Mouse (Mus musculus) thymus, adult 18-20 months (tissue): ENCODE data around the gene Car10.

Source experiments
- DNase-seq, 2 experiments: peaks; one replicate each; pipeline ENCODE4 v3.0.0; 2022; ENCODE audit warnings: mixed read lengths in 2 of 2

Car10 gene

DNA sequence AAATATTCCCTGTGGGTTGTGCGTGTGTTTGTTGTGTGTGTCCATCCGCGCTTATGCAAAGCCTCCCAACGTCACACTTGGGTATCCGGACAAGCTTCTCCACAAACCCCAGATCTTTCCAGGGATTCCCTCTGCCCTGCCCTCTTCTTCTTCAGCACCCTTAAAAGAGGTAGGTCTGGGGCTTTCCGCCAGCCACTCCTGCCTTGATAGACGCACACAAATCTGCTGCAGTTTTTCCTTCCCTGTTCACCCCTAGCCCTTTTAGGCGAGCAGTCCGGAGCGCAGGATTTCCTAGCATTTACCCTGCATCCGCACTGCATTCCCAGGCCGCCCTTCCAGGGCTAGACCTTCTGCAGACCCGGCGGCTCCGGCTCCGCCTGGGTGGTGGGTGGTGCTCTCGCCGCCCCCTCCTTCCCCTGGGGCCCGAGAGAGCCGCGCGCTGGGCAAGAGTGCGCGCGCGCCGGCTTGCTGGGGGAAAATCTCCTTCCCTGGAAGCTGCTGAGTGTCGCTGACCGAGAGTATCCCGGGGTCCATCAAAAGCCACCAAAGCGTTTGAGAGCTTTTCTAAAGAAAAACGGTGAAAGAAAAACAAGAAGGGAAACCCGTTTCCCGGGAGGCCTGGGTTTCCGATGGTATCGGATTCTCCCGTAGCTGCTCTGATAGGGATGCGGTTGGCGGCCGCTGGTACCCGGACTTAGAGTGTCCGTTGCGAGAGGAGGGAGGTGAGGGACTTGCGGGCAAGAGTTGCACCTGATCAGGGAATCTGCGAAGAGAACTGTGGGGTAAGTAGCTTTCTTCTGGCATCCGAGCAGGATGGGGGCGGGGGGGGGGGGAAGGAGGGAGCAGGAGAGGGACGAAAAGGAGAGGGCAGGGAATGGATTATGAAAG, at the start of gene Car10:
Gene Car10, plus strand, starts transcription at position 88 of the 888 bp plus-strand sequence.
- no peak for DNase-seq

GRCm38 (mm10) chr11:93065021-93065420, 32.8 kb upstream of the Car10 start:
- no peak for DNase-seq

GRCm38 (mm10) chr11:93065656-93066181, 32.1 kb upstream of the Car10 start:
- no peak for DNase-seq

DNA sequence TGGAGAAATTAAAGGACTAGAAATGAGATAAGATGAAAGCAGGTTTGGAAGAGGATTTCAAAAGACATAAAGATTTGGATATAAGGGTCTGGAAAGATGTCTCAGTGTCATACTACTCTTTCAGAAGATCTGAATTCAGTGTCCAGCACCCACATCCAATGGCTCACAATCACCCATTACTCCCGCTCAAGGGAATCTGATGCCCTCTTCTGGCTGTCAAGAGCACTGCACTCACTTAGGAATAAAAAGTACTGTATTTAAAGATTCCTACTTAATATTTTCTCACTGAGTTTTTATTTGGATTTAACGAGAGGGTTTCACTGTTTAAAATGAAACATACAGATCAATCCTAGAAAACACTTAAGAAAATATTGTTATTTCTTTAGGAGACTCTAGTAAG, 2.2 kb upstream of the Car10 start:
- no peak for DNase-seq

DNA sequence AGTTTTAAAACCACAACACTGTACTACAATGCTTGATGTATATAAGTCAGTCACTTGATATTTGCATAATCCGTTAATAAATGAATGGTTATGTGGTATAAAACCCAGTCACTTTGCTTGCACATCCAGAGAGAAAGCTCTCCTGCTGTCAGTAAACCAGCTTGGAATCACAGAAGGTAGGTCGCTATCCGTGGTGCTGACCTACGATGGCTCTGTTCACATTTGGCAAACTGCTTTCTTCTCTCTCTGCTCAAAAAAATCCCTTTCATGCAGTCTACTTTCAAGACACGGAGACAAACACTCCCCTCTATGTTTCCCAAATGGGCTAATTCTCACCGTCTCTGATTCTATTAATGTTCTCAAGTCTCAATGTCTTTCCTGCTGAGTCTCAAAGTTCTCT, 827 bp upstream of the Car10 start:
- no peak for DNase-seq

GRCm38 (mm10) chr11:93097431-93097851, 387 bp upstream of the Car10 start:
- no peak for DNase-seq

- DNase-seq, result no peak
Measured at GRCm38 (mm10) chr11:93098933-93099381, 1.1 kb downstream of the Car10 start.

GRCm38 (mm10) chr11:93099431-93100370, 1.9 kb downstream of the Car10 start:
- DNase-seq, result no peak

DNA sequence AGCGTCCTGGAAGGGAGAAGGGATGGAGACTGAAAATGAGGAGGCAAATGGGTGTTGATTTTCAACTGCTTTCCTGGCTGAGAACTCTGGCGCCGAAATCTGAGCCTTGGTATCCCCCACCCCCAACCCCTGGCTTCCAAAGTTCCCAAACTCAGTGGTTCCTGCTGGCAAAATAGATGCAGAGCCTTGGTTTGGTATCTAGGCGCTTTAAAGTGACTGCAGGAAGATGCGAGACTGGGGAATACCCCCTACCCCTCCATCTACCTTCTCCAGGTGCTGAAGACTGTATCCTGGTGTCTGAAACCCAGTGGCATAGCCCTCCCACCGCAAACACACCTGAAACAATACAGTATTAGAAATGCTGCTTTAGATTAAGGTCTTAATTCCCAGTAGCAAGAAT, 2.8 kb downstream of the Car10 start:
- no peak for DNase-seq

- DNase-seq, result no peak
Measured at GRCm38 (mm10) chr11:93101106-93101505, 3.3 kb downstream of the Car10 start.

DNA sequence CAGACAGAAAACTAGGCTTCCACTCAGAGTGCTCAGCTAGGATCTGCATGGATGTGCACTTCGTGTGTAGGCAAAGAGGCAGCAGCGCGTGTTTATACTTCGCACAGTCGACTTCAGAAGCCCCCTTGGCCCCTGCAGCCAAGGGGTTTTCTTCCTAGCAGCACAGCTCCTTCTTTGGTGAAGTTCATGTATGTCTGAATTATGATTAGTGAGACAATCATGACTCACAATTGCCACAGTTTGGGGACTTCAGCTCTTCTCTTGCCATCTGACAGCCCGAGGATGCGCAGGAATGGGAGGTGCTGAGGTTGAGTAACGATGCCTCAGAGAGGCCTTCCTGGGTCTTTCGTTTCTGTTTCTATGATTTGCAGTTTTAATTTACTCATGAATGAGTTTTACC, 4.5 kb downstream of the Car10 start:
- DNase-seq, result no peak

GRCm38 (mm10) chr11:93103101-93103815, 5.4 kb downstream of the Car10 start:
- no peak for DNase-seq

DNA sequence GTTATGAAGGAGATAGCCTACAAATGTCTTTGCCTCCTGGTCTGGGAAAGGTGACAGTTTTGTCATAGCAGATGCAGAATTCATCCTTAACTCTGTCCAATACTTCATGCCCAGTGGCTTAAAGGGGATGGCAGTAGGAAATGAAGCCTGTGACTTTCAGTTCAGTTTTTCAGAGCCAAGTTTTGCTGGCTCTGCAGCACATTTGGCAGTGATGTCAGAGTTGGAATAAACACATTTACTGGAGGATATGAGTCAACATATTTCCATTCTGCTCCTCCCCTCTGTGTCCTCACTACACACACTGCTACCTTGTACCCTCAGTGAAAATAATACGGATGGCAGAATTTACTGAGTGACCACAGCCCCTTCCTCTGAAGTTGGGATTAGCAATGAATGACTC, 11.6 kb downstream of the Car10 start:
- DNase-seq, result no peak

GRCm38 (mm10) chr11:93120766-93121415, 23.1 kb downstream of the Car10 start:
- no peak for DNase-seq

- DNase-seq, result no peak
Measured at GRCm38 (mm10) chr11:93123691-93124090, 25.9 kb downstream of the Car10 start.

DNA sequence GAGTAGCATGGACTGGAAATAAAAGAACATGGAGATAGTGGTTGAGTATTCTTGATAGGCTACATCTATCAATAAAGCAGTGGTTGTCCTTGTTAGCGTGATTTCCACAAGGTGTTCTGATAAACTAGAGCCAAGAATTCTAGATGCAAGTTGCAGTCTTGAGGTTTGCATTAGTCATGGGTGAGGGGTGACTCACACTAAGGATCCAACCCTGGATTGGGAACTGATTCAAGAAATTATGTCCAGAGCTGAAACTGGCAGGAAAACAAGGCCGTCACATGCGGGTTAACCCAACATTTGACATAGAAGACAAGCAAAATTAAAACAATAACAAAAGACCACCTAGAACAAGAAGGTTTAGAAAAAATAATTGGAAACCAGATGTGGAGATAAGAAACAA, 28.6 kb downstream of the Car10 start:
- DNase-seq, result no peak

GRCm38 (mm10) chr11:93128481-93128880, 30.7 kb downstream of the Car10 start:
- no peak for DNase-seq

DNA sequence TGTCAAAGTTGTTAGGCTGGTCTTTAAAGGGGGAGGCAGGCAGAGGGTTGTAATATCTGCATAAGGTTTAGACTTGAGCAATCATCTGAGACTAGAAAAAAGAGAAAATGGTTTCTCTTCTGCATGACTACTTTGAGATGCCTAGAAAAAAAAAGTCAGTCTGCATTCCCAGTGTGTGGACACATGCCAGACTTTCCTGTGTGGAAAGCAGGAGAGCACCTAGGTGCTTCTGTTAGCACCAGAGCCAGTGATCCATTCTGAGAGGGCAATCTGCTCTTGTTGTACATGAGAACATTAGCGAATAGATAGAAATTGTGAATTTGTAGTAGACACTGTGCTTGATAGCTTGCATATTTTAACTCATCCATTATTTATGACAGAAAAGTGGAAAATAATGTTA, 40.0 kb downstream of the Car10 start:
- DNase-seq, result no peak

- DNase-seq, result no peak
Measured at GRCm38 (mm10) chr11:93141727-93142126, 43.9 kb downstream of the Car10 start.

- DNase-seq, result no peak
Measured at GRCm38 (mm10) chr11:93144544-93144943, 46.7 kb downstream of the Car10 start.

- DNase-seq, result no peak
Measured at GRCm38 (mm10) chr11:93154910-93155309, 57.1 kb downstream of the Car10 start.

DNA sequence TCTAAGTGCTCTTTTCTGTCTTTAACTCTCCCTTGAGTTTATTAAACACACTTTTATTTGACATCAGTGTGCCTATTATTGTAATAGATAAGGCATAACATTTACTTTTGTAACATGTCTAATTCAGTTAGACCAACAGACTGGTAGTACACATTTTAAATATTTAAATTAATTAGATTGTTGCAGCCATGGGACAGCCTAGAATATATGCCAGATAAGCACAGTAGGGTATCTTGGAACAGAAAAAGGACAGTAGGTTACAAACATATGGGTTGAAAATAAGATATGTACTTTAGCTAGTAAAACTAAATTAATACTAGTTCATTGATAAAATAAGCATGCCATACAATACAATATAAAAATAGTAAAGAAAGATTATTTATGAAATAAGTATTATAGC, 74.6 kb downstream of the Car10 start:
- DNase-seq, result no peak
